Mouse (Mus musculus): ENCODE results near the gene Sco1.

- no peak for TF ChIP-seq CTCF (conservative IDR thresholded peaks at IDR 0.05 in 1 of 2, IDR thresholded peaks at IDR 0.05 in 1 of 2; ENCODE audit: low read depth in 2 of 2, low read length in 2 of 2)
- TF ChIP-seq HCFC1 (IDR thresholded peaks at IDR 0.05; ENCODE audit: low read depth, low read length), result no peak
- no peak for TF ChIP-seq SIN3A (IDR thresholded peaks at IDR 0.05; ENCODE audit: low read length)
- TF ChIP-seq ZC3H11A (IDR thresholded peaks at IDR 0.05; ENCODE audit: low read depth, low read length), result no peak
- no peak for TF ChIP-seq EP300 (IDR thresholded peaks at IDR 0.05; ENCODE audit: low read length)
- no peak for TF ChIP-seq POLR2A (IDR thresholded peaks at IDR 0.05; ENCODE audit: low read depth, low read length)
- TF ChIP-seq RCOR1 (conservative IDR thresholded peaks at IDR 0.05; ENCODE audit: low read depth, low read length), result no peak
- TF ChIP-seq JUND (conservative IDR thresholded peaks at IDR 0.05; ENCODE audit: low read depth, low read length), result no peak
- no peak for TF ChIP-seq MYC (IDR thresholded peaks at IDR 0.05; ENCODE audit: low read depth, low read length)
- no peak for TF ChIP-seq MAX (IDR thresholded peaks at IDR 0.05; ENCODE audit: low read length)
- no peak for TF ChIP-seq TCF12 (IDR thresholded peaks at IDR 0.05; ENCODE audit: low read depth, low read length)
- no peak for TF ChIP-seq ZNF384 (IDR thresholded peaks at IDR 0.05; ENCODE audit: low read depth, low read length)
These were observed 49.6 kb upstream of the Sco1 start for GRCm38 (mm10) chr11:67002911-67003310.
